Mouse (Mus musculus): Measurements from ENCODE around the gene Nme8. TPM values are rescaled to one million over a fixed set of nuclear protein-coding genes. Genes with fewer than 3 reads are reported as not detected.

The Nme8 gene
- polyA plus RNA-seq, 1 experiment, result not detected

Other genes starting within 250 kb of the Nme8 start
- gene Epdr1, start 77.9 kb downstream of the Nme8 start, polyA plus RNA-seq (2012; rRNA removed), result 26.2 and 27.6 TPM in 2 replicates
- gene Sfrp4, start 74.7 kb downstream of the Nme8 start, polyA plus RNA-seq (2012; rRNA removed), result 24.2 and 27.8 TPM in 2 replicates
- 0.36 and 0.66 TPM in 2 replicates for gene Gpr141, start 126.5 kb upstream of the Nme8 start, polyA plus RNA-seq (2012; rRNA removed)

Data from urinary bladder, adult 2 months (tissue).